Mouse (Mus musculus): ENCODE results near the gene Mcl1.
"Not testable (repeated sequence)": the region's sequence is repeated elsewhere in the genome, so short reads cannot be mapped to it uniquely, and the experiment has no call there.

Gene Mcl1

DNA sequence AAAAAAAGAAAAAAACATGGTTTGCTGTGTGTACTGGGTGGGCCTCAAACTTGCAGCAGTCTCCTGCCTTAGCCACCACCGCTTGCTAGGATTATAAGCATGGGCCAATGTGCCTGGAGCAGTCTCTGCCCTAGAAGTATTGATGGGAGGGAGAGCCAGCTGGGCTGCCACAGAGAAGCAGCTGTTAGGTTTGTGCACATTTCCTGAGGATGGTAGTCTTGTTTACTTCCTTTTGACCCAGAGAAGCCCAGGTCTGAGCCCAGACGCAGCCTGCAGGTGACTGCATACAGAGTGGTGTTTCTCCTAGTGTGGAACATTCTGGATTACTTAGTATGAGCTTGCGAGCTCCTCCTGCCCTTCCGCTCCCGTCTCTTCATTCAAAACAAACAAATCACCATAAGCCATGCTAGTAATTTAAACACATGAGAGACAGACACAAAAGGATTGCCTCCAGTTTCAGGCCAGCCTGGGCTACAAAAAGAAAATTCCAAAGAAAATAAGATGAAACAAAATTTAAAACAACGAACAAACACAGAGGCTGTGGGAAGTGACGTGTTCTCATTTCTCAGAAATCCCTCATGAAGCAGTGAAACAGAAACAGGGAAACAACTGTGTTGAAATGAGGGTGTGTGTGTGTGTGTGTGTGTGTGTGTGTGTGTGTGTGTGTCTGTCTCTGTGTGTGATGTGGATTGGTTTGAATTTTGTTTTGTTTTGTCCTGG is 10.2 kb downstream of the Mcl1 start:
- DNase-seq, result no peak

GRCm38 (mm10) chr3:95669309-95669665 is 10.7 kb downstream of the Mcl1 start:
- no peak for DNase-seq

GRCm38 (mm10) chr3:95670419-95670818 is 11.8 kb downstream of the Mcl1 start:
- not testable (repeated sequence) for DNase-seq

DNA sequence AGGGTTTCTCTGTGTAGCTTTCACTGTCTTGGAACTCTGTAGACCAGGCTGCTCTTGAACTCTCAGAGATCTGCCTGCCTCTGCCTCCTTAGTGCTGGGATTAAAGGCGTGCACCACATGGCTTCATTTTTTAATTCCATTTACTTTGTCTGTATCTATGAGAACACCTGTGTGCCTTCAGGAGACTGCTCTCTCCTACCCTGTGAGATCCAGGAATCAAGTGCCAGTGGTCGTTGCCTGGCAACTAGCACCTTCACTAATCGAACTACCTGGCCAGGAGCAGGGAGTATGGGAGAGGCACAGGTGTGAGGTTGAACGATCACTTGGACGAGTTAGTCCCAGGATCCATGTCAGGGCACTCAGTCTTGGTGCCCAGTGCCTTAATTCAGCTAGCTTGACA is 12.6 kb downstream of the Mcl1 start:
- no peak for DNase-seq

DNA sequence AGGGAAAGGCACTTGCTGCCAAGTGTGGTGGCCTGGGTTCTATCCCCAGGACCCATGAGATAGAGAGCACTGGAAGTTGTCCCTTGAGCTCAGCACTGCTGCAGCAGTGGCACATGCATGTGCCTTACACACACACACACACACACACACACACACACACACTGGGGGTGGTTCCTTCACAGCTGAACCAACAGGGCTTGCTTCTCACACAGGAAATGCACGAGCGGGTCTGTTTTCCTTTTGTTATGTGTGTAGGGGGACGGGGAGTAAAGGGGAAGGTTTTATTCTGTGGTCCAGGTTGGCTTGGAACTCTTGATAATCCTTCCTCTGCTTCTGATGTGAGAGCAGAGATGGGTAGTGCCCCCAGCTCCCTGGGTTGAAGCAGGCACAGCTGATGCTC is 13.9 kb downstream of the Mcl1 start:
- no peak for DNase-seq

- DNase-seq, result no peak
Measured at GRCm38 (mm10) chr3:95672861-95673706, 14.5 kb downstream of the Mcl1 start.

- no peak for DNase-seq
Measured at GRCm38 (mm10) chr3:95673707-95674211, 15.2 kb downstream of the Mcl1 start.

GRCm38 (mm10) chr3:95674236-95674635 is 15.6 kb downstream of the Mcl1 start:
- DNase-seq, result no peak

DNA sequence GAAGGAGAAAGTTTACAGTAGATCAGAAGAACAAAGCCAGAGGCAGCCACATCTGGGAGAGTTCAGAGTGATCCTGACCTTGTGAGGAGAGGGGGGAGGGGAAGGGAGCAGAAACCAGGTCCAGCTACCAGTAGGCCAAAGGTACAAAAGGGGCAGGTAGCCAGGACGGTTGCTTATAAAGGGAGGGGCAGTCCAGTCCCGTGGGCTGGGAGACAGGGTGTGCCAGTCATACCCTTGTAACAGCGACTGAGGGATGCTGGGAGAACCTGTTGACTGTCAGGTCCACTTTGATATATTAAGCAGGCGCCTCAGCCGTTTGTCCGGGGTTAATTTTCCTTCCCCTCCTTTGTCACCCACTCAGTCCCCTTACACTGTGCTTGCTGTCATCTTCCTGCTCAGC is 16.2 kb downstream of the Mcl1 start:
- no peak for DNase-seq

DNA sequence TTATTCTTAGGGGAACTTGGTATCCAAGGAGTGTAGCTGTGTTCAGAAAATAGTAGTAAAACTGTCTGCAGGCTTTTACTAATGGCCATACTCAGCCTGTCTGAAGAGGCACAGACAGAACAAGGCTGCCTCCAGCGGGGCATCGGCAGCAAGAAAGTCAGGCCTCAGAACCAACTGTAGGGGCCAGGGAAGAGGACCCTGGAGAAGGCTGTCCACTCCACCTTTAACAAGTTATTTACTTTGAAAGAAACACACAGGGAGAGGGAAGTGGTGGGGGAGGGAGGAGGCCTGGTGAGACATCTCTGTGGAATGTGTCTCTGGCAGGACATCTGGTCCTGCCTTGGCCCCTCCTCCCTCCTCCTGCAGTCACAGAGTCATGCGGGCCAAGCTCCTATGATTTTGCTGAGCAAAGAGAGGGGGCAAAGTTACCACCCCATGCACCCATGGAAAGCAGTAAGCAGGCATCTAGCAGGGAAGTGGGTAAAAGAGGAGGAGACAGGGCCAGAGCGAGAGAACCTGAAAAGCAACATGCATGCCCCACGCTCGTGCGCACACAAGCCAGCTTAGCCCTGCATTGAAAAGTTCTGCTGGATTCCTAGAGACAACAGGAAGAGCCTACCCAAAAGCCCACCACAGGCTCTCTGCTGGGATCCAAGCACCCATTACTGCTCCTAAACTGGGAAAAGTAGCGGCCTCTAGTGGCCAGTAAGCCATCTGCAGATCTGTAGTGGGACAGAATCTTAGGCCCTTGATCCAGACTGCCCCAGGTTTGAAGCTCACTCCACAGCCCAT is 16.9 kb downstream of the Mcl1 start:
- DNase-seq, result peak; percentile 69 to 74

- peak; percentile 59 to 66 for DNase-seq
Measured at GRCm38 (mm10) chr3:95676745-95677419, 18.3 kb downstream of the Mcl1 start.

DNA sequence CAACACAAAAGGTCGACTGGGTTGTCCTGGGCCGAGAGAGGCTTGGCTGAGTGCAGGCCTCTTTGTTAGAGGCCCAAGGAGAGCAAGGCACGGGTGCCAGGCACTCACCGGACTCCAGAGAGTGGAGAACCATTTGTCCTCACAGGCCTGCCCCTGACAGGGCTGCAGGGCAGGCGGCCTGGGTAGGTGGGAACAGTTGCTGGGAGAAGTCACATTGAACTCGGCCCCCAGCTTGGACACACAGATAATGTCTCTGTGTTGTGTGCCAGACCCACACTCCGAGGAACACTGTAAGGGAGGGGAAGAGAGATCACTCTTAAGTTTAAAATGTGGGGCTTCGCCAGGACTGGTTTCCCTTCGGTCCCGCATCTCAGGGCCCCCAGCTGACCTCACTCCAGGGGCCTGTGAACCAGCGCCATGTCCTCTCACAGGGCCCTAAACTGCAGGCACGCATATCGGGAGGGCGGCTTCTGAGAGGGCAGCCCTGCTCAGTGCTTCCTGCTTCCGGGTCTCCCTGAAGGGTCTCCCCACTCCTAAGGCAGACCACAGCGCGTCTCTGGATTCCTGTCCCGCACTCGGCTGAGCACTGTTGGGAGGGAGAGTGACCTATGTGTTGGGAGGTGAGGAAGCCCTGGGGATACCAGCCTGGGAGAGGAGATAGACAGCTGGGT is 19.0 kb downstream of the Mcl1 start:
- DNase-seq, result no peak

DNA sequence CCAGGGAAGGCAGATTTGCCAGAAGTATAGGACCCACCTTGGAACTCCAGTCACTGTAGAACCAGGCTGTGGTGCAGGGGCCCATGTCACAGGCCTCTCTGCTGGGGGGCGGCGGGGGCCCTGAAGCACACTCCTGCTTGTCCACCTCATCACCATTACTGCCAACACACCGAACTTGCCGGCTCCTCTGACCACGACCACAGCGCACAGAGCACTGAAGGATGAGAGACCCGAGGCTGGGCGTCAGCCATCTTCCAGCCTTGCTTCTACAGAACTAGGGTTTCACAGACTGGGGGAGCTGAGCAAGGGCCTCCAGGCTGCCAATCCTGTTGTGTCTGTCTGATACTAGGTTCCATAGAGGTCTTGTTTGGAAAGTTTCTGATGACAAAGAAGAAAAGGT is 21.0 kb downstream of the Mcl1 start:
- no peak for DNase-seq

DNA sequence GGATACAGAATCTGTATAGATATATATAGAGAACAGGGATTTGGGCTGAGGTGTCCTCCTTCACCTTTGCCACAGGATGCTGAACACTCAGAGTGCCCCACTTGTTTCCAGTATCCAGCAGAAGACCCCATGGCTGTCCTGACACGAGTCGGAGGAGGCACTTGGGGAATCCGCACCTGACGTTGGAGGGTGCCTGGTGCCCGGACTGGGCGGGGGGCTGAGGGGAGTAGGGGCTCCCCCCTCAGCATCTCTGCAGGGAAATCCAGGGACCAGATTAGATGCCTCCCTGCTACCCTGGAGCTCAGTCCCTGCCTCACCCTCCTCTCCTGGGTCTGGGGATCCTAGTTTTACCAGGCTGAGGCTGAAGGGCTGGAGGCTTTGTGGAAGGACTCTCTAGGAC is 22.1 kb downstream of the Mcl1 start:
- no peak for DNase-seq

DNA sequence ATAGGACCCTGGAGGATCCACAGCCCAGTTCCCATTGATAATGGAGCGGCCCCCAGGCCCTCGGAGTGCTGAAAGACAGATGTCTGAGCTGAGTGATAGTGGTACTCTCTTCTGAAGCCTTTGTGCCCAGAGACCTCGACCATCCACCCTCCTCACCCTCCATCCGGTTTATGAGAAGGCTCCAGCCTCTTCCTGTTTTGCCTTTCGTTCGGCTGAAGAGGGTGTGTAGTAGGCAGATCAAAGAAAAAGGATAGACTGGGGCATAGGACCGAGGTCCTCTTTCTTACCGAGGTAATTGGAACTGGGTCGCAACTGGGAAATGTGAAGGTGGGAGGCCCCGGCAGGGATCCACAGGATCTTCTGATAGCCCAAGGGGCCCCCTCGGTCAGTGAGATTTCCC is 22.8 kb downstream of the Mcl1 start:
- no peak for DNase-seq

GRCm38 (mm10) chr3:95682878-95683277 is 24.3 kb downstream of the Mcl1 start:
- no peak for DNase-seq

- no peak for DNase-seq
Measured at GRCm38 (mm10) chr3:95684846-95685245, 26.3 kb downstream of the Mcl1 start.

- DNase-seq, result no peak
Measured at GRCm38 (mm10) chr3:95685301-95685700, 26.7 kb downstream of the Mcl1 start.

- DNase-seq, result no peak
Measured at GRCm38 (mm10) chr3:95685701-95686100, 27.1 kb downstream of the Mcl1 start.

- no peak for DNase-seq
Measured at GRCm38 (mm10) chr3:95686492-95687167, 28.0 kb downstream of the Mcl1 start.

DNA sequence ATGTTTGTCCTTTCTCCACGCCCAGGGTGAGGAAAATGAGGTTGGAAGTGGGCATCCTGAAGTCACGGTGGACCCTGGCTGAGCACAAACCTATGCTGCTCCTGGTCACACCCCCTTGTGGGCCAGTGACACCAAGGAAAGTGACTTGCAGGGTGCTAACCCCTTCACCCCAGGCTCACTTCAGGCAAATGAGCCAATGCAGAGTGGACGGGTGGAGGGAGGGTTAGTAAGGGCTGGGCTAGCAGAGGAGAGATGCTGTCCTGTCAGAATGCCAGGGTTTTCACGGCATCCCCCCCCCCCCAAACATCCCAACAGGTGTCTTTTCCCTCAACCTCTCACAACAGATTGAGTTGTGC is 28.6 kb downstream of the Mcl1 start:
- no peak for DNase-seq

Data from cerebellum, postnatal 36 days (tissue).